Comparison of ENCODE assay signal across 19 mouse cellular contexts in genomic region chr1:184650541-184651105, GRCm38 (mm10).
DNase-seq lines count a peak whose midpoint lies in the region; TF ChIP-seq lines count a peak whose summit lies in the region.
"Had no signal": no experiment of that assay in that cellular context is flagged by ENCODE, and none has a peak within 500 bp of the region (broad histone marks: within the 10 kb centered on the region; RNA-seq: fewer than 3 reads in every experiment).

No protein-coding gene starts in this region.

- H3K79me2 ChIP-seq in C2C12 (ENCODE audit: control insufficient read depth, insufficient read depth), result no peaks in the 10 kb centered on the region

- no peaks in the 10 kb centered on the region for H3K79me3 ChIP-seq in C2C12 (ENCODE audit: low read depth)

- intact Hi-C loops in left cerebral cortex, postnatal 4 days (cut with DNase I), result no loop called here
- intact Hi-C loops in left cerebral cortex, postnatal 25 days (cut with DNase I), result no loop called here

- H3ac ChIP-seq in C2C12 (ENCODE audit: control insufficient read depth, insufficient read length, low read depth), result no peak overlapping the region

- H3K4me3 ChIP-seq in C2C12 (ENCODE audit: insufficient read depth, poor library complexity, severe bottlenecking), result no peak overlapping the region
- H3K4me3 ChIP-seq: heart, embryonic 10.5 days; hindbrain, embryonic 15.5 days; limb, embryonic 10.5 days had no signal

- no peaks in the 10 kb centered on the region for H3K27me3 ChIP-seq in C2C12 (ENCODE audit: control insufficient read depth, insufficient read depth, insufficient read length)
- H3K27me3 ChIP-seq: hindbrain, embryonic 15.5 days had no signal

- H3K36me3 ChIP-seq in C2C12 (ENCODE audit: control insufficient read depth, insufficient read depth), result no peaks in the 10 kb centered on the region
- H3K36me3 ChIP-seq: hindbrain, embryonic 15.5 days; limb, embryonic 10.5 days had no signal

- TF ChIP-seq CTCF in C2C12 (IDR thresholded peaks at IDR 0.05; ENCODE audit: control insufficient read depth, insufficient read depth, insufficient read length), result no peak

- peak; percentile 8 for DNase-seq in left cerebral cortex, adult 11 months (ENCODE audit: low spot score)
- DNase-seq in left cerebral cortex, postnatal 4 days, result no peak
- DNase-seq in NIH3T3 (ENCODE audit: low read depth), result peak; percentile 80
- DNase-seq in left cerebral cortex, postnatal 25 days (ENCODE audit: low spot score in 2 of 2), result peak; percentile 22 to 82
- DNase-seq in neural tube, embryonic 10.5 days (ENCODE audit: extremely low spot score, low spot score), result no peak
- DNase-seq in spleen, postnatal 4 days (ENCODE audit: low spot score in 2 of 2), result no peak
- no peak for DNase-seq in lung, postnatal 25 days (ENCODE audit: low spot score)
- DNase-seq: adrenal gland, adult 2 months; cerebellum, adult 11-12 months; cerebellum, postnatal 25 days; gastrocnemius, postnatal 36 days; heart, postnatal 14 days; kidney, postnatal 10 days; lung, postnatal 14 days; thymus, adult 2 months had no signal

TF ChIP-seq in C2C12, 6 proteins besides CTCF, POLR2A, EP300 and RAD21:
- TF ChIP-seq CEBPB (IDR thresholded peaks at IDR 0.05; ENCODE audit: low read depth) (no peak), MAX (IDR thresholded peaks at IDR 0.05) (no peak), MYOD1 (IDR thresholded peaks at IDR 0.05; ENCODE audit: control insufficient read depth, insufficient read length, low read depth) (no peak), FOSL1 (IDR thresholded peaks at IDR 0.05; ENCODE audit: insufficient read depth, low read length, poor library complexity, severe bottlenecking) (peak; percentile 33), MYOG (IDR thresholded peaks at IDR 0.05; ENCODE audit: control insufficient read depth, extremely low read depth, insufficient read length) (no peak), USF1 (IDR thresholded peaks at IDR 0.05; ENCODE audit: low read depth) (no peak)
TF ChIP-seq in C2C12: peak in this region for 1.

Comparison
In these comparisons a context has a peak if more than half of its experiments do, and no peak if none do; other contexts are left out.
1. DNase-seq: peak in left cerebral cortex, adult 11 months (single experiment), NIH3T3 (single experiment) and left cerebral cortex, postnatal 25 days (2 of 2); none in left cerebral cortex, postnatal 4 days (single experiment), neural tube, embryonic 10.5 days (single experiment), spleen, postnatal 4 days (0 of 2) and lung, postnatal 25 days (single experiment).